Mouse (Mus musculus) embryonic facial prominence, embryonic 13.5 days (tissue): Measurements from ENCODE around the gene Man1b1. TPM values are rescaled to one million over a fixed set of nuclear protein-coding genes. Genes with fewer than 3 reads are reported as not detected.

Experiments
- ATAC-seq: fragments of 200-750 bp; cut with Nextera tagmentation; 2 replicates; pipeline ENCODE4 v1.8.0; 2017; ENCODE audit warnings: low read depth; ENCODE audit not compliant: insufficient number of reproducible peaks, insufficient read depth, low FRiP score, low TSS enrichment
- H3K27ac ChIP-seq: fragments of 300-500 bp; sonication (generic); 2 replicates; pipeline ENCODE4 v1.5.1; 2015; ENCODE audit warnings: moderate library complexity, mild to moderate bottlenecking, inconsistent platforms
- H3K27me3 ChIP-seq: fragments of 300-500 bp; sonication (generic); 2 replicates; pipeline ENCODE4 v1.6.1; 2015; ENCODE audit warnings: mild to moderate bottlenecking, inconsistent platforms
- H3K36me3 ChIP-seq: fragments of 300-500 bp; sonication (generic); 2 replicates; pipeline ENCODE4 v1.6.1; 2015; ENCODE audit warnings: mild to moderate bottlenecking, inconsistent platforms
- H3K4me1 ChIP-seq: fragments of 300-500 bp; sonication (generic); 2 replicates; pipeline ENCODE4 v1.6.1; 2015; ENCODE audit warnings: inconsistent platforms
- H3K4me2 ChIP-seq: fragments of 300-500 bp; sonication (generic); 2 replicates; pipeline ENCODE4 v1.6.1; 2015; ENCODE audit warnings: moderate library complexity, mild to moderate bottlenecking, inconsistent platforms
- H3K4me3 ChIP-seq: fragments of 300-500 bp; sonication (generic); 2 replicates; pipeline ENCODE4 v1.5.1; 2015; ENCODE audit warnings: mild to moderate bottlenecking, inconsistent platforms
- H3K9ac ChIP-seq: fragments of 300-500 bp; sonication (generic); 2 replicates; pipeline ENCODE4 v1.6.1; 2015; ENCODE audit warnings: mild to moderate bottlenecking, inconsistent platforms
- H3K9me3 ChIP-seq: fragments of 300-500 bp; sonication (generic); 2 replicates; pipeline ENCODE4 v1.6.1; 2016; ENCODE audit warnings: inconsistent platforms
- WGBS: fragments of 180-500 bp; shearing (Covaris S2); methylation state at CpG from one replicate; pipeline ENCODE4 v1.1.7; 2015; ENCODE audit warnings: mixed read lengths; 5-methylcytosine and 5-hydroxymethylcytosine counted together
- polyA plus RNA-seq: library from polyadenylated mRNA; unstranded; fragments of >200 nt; fragmentation: Nextera tagmentation; extraction: Ambion mirVana; gene quantifications from 2 replicates; pipeline ENCODE4 v1.2.1, GENCODE M21; 2015

The Man1b1 gene
- polyA plus RNA-seq, 1 experiment from 2014 or later, result 61.1 TPM

DNA sequence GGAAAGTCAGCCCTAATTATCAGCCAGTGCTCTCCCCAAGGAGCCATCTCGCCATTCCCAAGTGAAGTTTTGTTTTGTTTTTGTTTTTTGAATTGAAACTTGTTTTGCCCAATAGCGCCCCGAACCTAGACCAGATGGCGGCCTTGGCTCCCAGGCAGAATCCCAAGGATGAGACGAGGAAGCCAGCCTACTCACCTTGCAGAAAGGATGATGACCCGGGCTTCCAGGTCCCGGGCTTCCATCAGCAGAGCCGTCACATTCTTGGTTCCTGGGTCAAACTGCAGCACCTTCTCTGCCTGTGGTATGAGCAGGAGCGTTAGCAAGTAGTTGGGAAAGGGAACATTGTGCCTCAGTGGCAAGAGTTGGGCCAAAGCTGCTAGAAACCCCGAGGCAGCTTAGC lies 22.0 kb upstream of the Man1b1 start:
- H3K4me2 ChIP-seq, result no peak overlapping the region
- no peak overlapping the region for H3K27ac ChIP-seq
- peaks cover 98% of the 10 kb centered on the region for H3K27me3 ChIP-seq
- no peak overlapping the region for H3K9ac ChIP-seq
- H3K36me3 ChIP-seq, result no peaks in the 10 kb centered on the region
- 53% methylated on average over 10 of the region's 10 CpGs for WGBS
- ATAC-seq, result no peak
- H3K4me3 ChIP-seq, result no peak overlapping the region
- no peaks in the 10 kb centered on the region for H3K9me3 ChIP-seq
- peaks cover 5% of the 10 kb centered on the region for H3K4me1 ChIP-seq

DNA sequence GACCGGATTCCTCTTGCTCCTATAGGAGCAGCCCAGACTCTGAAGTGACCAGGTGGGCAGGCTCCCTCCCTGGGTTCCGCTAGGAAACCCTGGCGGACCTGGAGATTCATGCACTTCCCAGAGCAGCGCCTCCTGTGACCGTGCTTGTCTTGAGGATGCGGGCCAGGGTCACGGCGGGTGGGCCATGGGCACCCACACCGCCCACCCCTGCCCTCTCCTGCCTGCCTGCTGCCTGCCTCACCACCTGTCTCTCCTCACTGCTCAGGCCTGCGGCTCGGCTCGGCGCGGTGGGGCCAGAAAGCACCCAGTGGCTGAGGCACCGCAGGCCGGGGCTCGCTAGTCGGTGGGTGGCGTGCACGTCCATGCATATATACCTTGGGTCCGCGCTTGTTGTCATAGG lies 21.2 kb upstream of the Man1b1 start:
- Histone ChIP-seq H3K36me3 (no peaks in the 10 kb centered on the region), H3K4me1 (no peaks in the 10 kb centered on the region), H3K27ac (no peak overlapping the region), H3K9me3 (no peaks in the 10 kb centered on the region), H3K4me2 (no peak overlapping the region), H3K27me3 (peaks cover 98% of the 10 kb centered on the region), H3K4me3 (no peak overlapping the region), H3K9ac (no peak overlapping the region)
- no peak for ATAC-seq
- WGBS, result 2% methylated on average over 22 of the region's 22 CpGs

DNA sequence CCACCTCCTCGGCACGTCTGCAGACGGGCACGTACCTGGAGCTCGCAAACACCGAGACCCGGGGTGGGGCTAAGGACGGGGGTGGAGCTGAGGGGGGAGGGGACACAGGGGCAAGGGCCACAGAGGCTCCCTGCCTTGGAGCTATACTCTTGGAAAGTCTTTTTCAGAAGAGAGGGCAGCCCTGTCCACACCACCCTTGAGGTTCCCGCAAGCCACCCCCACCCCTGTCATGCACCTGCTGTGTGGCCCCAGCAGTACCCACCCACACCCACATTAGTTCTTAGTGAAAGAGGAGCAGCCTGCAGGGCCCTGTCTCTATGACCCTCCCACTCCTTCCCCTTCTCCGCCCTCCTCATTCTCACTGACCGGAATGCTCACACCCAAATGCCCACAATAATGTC lies 20.6 kb upstream of the Man1b1 start:
- ATAC-seq, result no peak
- H3K9ac ChIP-seq, result no peak overlapping the region
- H3K4me1 ChIP-seq, result no peaks in the 10 kb centered on the region
- H3K36me3 ChIP-seq, result no peaks in the 10 kb centered on the region
- H3K9me3 ChIP-seq, result no peaks in the 10 kb centered on the region
- H3K27ac ChIP-seq, result no peak overlapping the region
- no peak overlapping the region for H3K4me2 ChIP-seq
- H3K4me3 ChIP-seq, result no peak overlapping the region
- H3K27me3 ChIP-seq, result peaks cover 98% of the 10 kb centered on the region
- 7% methylated on average over 11 of the region's 11 CpGs for WGBS

DNA sequence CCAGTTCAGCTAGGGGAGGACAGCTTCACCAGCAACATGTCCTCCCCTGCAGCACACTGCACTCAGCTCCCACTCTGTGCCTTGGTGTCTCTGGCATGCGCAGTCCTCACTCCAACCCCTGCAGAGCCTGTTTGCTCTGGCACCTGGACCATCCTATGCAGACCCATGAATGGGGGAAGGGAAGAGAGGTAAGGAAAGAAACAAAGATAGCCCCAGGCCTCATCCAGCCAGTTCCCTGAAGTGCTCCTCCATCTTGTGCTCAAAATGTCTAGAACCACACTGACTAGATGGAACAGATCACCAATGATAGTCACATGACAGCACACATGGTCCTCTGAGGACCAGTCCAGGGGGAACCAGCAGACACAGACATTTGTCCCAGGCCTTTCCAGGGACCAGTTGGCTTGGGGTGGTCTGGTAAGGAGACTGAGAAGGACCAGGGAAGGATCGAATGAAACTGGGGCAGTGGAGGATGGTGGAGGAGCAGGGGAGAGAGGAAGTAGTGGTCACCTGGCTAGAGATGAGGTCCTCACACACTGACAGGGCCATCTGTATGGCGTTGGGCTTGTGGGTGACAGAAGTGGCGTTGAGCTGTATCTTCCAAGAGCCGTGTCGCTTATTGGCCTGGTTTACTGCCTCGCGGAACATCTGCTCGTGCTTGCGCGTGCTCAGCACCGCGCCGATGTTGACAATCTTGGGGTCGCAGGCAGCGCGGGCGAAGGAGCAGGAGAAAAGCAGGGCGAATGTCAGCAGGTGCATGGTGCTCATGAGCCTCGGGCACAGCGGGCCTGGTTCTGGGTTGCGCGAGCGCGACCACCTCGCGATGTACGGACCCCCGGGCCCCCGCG lies 13.8 kb upstream of the Man1b1 start:
- WGBS, result 10% methylated on average over 31 of the region's 31 CpGs
- H3K4me3 ChIP-seq, result peak overlapping the region; percentile 36
- peaks cover 4% of the 10 kb centered on the region for H3K4me1 ChIP-seq
- H3K9me3 ChIP-seq, result no peaks in the 10 kb centered on the region
- no peak overlapping the region for H3K27ac ChIP-seq
- peaks cover 79% of the 10 kb centered on the region for H3K27me3 ChIP-seq
- no peaks in the 10 kb centered on the region for H3K36me3 ChIP-seq
- H3K9ac ChIP-seq, result no peak overlapping the region
- H3K4me2 ChIP-seq, result peak overlapping the region; percentile 68
- ATAC-seq, result no peak

DNA sequence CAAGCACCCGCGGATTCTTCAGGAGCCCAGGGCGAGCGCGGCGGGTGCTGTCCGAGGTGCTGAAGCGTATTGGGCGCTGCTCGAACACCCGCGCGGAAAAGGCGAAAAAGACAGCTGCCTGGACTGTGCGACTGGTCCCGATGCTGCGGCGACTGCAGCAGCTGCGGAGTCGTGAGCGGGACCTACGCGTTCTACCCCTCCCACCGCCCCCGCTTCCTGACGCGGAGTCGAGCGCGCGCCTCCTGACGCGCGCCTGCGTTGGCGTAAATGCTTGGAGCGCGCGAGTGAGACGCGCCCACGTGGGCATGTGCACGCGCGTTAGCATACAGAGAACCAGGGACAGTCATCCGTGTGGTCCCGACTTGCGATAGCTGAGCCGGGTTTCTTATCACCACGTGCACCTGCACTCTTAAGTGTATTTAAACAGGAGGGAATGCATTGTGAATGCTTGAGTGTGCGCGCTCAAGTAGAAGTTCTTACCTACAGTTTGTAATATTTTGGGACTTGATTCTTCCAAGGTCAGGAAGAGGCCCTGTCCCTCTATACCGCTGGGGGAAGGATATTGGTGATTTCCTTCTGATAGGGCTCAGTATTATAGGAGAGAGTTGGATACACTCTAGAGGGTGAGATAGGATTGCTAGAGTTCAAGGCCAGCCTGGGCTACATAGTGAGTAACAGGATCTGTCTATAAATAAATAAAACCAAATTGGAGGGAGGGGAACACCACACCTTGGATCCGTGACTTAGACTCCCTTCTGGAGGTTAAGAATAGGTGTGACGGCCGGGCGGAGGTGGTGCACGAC lies 13.0 kb upstream of the Man1b1 start, which contains the start of gene Grin1:
Grin1 (minus strand) TSS at position 217 of the 803 bp plus-strand sequence.
- Histone ChIP-seq H3K9me3 (no peaks in the 10 kb centered on the region), H3K4me2 (peak within 1 kb of the TSS; percentile 68), H3K4me1 (peaks cover 4% of the 10 kb centered on the region), H3K36me3 (no peaks in the 10 kb centered on the region), H3K4me3 (peak within 1 kb of the TSS; percentile 36), H3K27ac (no peak within 1 kb of the TSS), H3K27me3 (peaks cover 70% of the 10 kb centered on the region), H3K9ac (no peak within 1 kb of the TSS)
- no peak for ATAC-seq
- 9% methylated on average over 58 of the region's 58 CpGs for WGBS

DNA sequence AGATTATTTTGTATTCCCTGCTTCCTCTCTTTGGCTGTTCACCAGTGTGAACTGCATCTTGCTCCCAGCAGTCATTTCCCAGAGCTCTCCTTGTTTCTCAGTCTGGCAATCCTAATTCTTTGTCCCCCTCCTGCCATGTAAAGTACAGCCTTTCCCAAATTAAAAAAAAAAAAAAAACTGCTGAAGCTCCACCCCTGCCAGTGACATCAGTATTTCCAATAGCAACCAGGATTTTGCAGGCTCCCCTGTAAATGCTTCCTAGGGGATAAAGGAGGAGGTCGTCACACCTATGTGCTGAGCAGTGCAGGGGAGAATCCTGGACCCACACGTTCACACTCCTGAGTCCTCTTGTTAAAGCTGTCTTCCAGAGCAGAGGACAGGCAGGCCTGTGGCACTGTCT lies 12.1 kb upstream of the Man1b1 start:
- no peak overlapping the region for H3K4me2 ChIP-seq
- no peaks in the 10 kb centered on the region for H3K36me3 ChIP-seq
- no peak overlapping the region for H3K9ac ChIP-seq
- H3K4me3 ChIP-seq, result no peak overlapping the region
- no peak overlapping the region for H3K27ac ChIP-seq
- no peak for ATAC-seq
- 32% methylated on average over 2 of the region's 2 CpGs for WGBS
- peaks cover 4% of the 10 kb centered on the region for H3K4me1 ChIP-seq
- peaks cover 61% of the 10 kb centered on the region for H3K27me3 ChIP-seq
- no peaks in the 10 kb centered on the region for H3K9me3 ChIP-seq

DNA sequence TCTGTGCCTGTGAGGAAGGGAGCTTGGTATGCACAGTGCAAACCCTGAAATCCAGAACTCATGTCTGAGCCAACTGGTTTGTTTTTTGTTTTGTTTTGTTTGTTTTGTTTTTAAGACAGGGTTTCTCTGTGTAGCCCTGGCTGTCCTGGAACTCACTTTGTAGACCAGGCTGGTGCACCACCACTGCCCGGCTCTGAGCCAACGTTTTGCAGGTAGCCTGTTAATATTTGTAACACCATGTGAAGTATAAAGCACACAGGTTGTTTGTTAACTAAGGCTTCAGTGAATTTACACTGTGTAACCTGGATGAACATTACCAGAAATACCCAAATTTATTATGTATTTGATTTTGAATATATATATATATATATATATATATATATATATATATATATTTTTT lies 6.1 kb upstream of the Man1b1 start:
- Histone ChIP-seq H3K4me1 (peaks cover under 1% of the 10 kb centered on the region), H3K27ac (no peak overlapping the region), H3K9ac (no peak overlapping the region), H3K36me3 (no peaks in the 10 kb centered on the region), H3K27me3 (peaks cover 5% of the 10 kb centered on the region), H3K9me3 (no peaks in the 10 kb centered on the region), H3K4me2 (no peak overlapping the region), H3K4me3 (no peak overlapping the region)
- 63% methylated on average over 2 of the region's 2 CpGs for WGBS
- no peak for ATAC-seq

DNA sequence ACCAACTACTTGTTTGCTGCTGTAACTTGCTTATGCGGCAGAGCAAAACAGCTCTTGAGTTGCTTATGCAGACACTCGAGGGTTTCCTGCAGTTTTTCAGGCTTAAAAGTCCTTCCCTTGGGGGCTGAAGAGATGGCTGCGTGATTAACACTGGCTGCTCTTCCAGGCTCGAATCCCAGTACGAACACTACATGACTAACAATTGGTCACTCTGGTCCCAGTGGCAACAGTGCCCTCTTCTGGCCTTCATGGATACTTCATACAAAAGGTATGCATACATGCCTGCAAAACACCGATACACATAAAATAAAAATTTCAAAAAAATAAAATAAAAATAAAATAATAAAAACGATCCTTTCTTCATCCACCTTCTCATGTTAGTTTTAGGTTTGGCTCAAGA lies 3.7 kb upstream of the Man1b1 start:
- WGBS, result 37% methylated on average over 7 of the region's 7 CpGs
- no peak overlapping the region for H3K27ac ChIP-seq

DNA sequence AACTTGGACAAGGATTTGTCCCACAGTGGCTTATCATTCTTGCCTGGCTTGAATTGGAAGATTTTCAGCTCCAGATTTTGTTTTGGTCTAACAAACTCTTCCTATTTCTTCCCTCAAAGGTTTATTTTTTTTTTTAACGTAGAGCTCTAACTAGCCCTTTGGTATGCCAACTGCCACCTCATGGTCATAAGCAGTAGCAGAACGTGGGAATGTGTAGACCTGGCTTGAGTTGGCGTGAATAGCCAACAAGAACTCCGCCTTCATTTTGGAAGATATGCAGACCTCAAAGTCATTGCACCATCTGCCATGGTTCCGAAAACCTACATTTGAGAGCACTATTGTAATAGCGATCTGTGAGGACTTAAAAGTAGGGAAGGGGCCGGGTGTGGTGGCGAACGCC lies 668 bp upstream of the Man1b1 start:
- Histone ChIP-seq H3K4me3 (peak overlapping the region; percentile 82), H3K9me3 (no peaks in the 10 kb centered on the region), H3K9ac (peak overlapping the region; percentile 94), H3K27me3 (peaks cover 2% of the 10 kb centered on the region; the same call in 1 of the 2 replicates), H3K4me1 (peaks cover 19% of the 10 kb centered on the region), H3K36me3 (peaks cover 27% of the 10 kb centered on the region), H3K27ac (no peak overlapping the region), H3K4me2 (peak overlapping the region; percentile 90)
- ATAC-seq, result no peak
- 67% methylated on average over 9 of the region's 9 CpGs for WGBS

More for the DNA sequence above, 3.7 kb upstream of the Man1b1 start:
- H3K9ac ChIP-seq, result no peak overlapping the region
- peaks cover 12% of the 10 kb centered on the region for H3K4me1 ChIP-seq
- H3K36me3 ChIP-seq, result no peaks in the 10 kb centered on the region
- no peak overlapping the region for H3K4me3 ChIP-seq
- H3K4me2 ChIP-seq, result no peak overlapping the region
- no peaks in the 10 kb centered on the region for H3K9me3 ChIP-seq
- H3K27me3 ChIP-seq, result peaks cover 3% of the 10 kb centered on the region; the same call in 1 of the 2 replicates
- ATAC-seq, result no peak

DNA sequence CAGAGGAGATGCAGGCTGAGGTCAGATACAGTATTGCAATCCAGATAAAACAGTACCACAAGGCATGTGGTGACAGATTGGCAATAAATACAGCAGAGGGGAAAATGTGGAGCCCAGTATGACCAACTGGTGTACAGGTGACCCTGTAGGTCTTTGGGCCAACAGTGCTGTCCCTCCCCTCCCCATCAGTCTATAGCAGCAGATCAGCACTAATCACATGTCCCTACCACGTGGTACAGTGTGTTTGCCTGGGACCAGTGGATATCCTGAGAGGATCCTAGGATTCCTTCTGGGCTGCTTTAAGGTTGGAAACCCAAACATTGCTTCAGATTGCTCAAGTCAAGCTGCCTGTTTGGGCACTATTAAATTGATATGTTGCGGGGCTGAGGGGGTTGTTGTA lies 1.4 kb downstream of the Man1b1 start:
- peak overlapping the region; percentile 90 for H3K4me2 ChIP-seq
- H3K36me3 ChIP-seq, result peaks cover 48% of the 10 kb centered on the region
- ATAC-seq, result no peak
- H3K4me3 ChIP-seq, result peak overlapping the region; percentile 82
- no peaks in the 10 kb centered on the region for H3K27me3 ChIP-seq
- WGBS, result 77% methylated on average over 2 of the region's 2 CpGs
- H3K9me3 ChIP-seq, result no peaks in the 10 kb centered on the region
- H3K9ac ChIP-seq, result peak overlapping the region; percentile 94
- no peak overlapping the region for H3K27ac ChIP-seq
- H3K4me1 ChIP-seq, result peaks cover 19% of the 10 kb centered on the region

DNA sequence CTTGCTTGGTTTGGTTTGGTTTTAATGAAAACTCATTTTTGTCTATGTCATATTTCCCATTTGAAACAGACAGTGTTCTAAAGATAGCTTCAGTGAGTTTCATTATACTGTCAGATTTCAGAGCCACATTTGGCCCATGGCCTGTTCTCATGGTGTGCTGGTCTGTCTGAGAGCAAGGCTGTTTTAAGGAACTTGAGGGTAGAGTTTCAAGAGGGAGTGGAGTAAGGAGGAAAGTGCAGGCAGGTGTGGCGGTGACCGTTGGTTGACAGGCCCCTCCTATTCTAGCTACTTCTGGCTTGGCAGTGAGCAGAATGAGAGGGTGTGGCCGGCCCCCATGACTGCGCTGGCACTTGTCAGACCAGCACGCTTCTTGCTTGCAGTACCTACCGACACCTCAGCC lies 6.2 kb downstream of the Man1b1 start:
- no peak for ATAC-seq
- H3K27me3 ChIP-seq, result no peaks in the 10 kb centered on the region
- H3K4me3 ChIP-seq, result no peak overlapping the region
- peaks cover 87% of the 10 kb centered on the region for H3K36me3 ChIP-seq
- H3K4me2 ChIP-seq, result no peak overlapping the region
- no peak overlapping the region for H3K9ac ChIP-seq
- peaks cover 8% of the 10 kb centered on the region for H3K4me1 ChIP-seq
- WGBS, result 94% methylated on average over 6 of the region's 6 CpGs
- no peaks in the 10 kb centered on the region for H3K9me3 ChIP-seq
- no peak overlapping the region for H3K27ac ChIP-seq

DNA sequence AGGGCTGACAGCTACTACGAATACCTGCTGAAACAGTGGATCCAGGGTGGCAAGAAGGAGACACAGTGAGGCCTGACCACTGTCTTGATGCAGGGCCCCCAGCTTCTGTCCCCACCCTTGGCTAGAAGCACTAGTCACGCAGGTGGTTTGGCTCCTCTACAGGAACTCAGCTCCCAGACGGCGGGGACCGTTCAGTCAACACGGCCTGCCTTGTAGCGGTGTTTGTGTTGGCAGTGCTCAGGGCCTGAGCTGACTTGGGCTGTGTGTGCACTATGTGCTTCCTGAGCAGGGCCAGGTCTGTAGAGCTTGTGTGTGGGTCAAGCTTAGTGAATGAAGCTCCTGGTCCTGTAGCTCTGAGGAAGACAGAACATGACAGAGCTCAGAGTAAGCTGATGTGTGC lies 16.0 kb downstream of the Man1b1 start:
- no peak overlapping the region for H3K4me2 ChIP-seq
- peaks cover 97% of the 10 kb centered on the region for H3K36me3 ChIP-seq
- H3K4me3 ChIP-seq, result no peak overlapping the region
- H3K9me3 ChIP-seq, result no peaks in the 10 kb centered on the region
- H3K9ac ChIP-seq, result no peak overlapping the region
- no peak overlapping the region for H3K27ac ChIP-seq
- no peak for ATAC-seq
- no peaks in the 10 kb centered on the region for H3K27me3 ChIP-seq
- 94% methylated on average over 7 of the region's 7 CpGs for WGBS
- no peaks in the 10 kb centered on the region for H3K4me1 ChIP-seq
